Mouse (Mus musculus) urinary bladder, postnatal 25 days (tissue): Measurements from ENCODE around the gene Ccdc9.
"Not testable (repeated sequence)": the region's sequence is repeated elsewhere in the genome, so short reads cannot be mapped to it uniquely, and the experiment has no call there.

Experiments used
- DNase-seq: peaks from one replicate; pipeline ENCODE4 v3.0.0; 2022; ENCODE audit warnings: low spot score

The Ccdc9 gene

GRCm38 (mm10) chr7:16271139-16271538 lies 15.5 kb downstream of the Ccdc9 start:
- DNase-seq, result no peak

- DNase-seq, result not testable (repeated sequence)
Observed at GRCm38 (mm10) chr7:16266593-16266992, 20.0 kb downstream of the Ccdc9 start.

- DNase-seq, result no peak
Observed at GRCm38 (mm10) chr7:16265856-16266255, 20.7 kb downstream of the Ccdc9 start.

- no peak for DNase-seq
Observed at GRCm38 (mm10) chr7:16263843-16264242, 22.8 kb downstream of the Ccdc9 start.

GRCm38 (mm10) chr7:16263015-16263787 lies 23.4 kb downstream of the Ccdc9 start:
- DNase-seq, result peak; percentile 78

GRCm38 (mm10) chr7:16261097-16261496 lies 25.5 kb downstream of the Ccdc9 start:
- no peak for DNase-seq

GRCm38 (mm10) chr7:16259110-16259590 lies 27.4 kb downstream of the Ccdc9 start, which contains the start of gene C5ar1:
TSS of gene C5ar1 (minus strand) at chr7:16259540.
- DNase-seq, result no peak

- no peak for DNase-seq
Observed at GRCm38 (mm10) chr7:16257830-16258229, 28.8 kb downstream of the Ccdc9 start.

- not testable (repeated sequence) for DNase-seq
Observed at GRCm38 (mm10) chr7:16255963-16256362, 30.6 kb downstream of the Ccdc9 start.

GRCm38 (mm10) chr7:16254195-16254594 lies 32.4 kb downstream of the Ccdc9 start:
- no peak for DNase-seq

GRCm38 (mm10) chr7:16250687-16251086 lies 35.9 kb downstream of the Ccdc9 start:
- DNase-seq, result no peak

GRCm38 (mm10) chr7:16245958-16246357 lies 40.6 kb downstream of the Ccdc9 start:
- no peak for DNase-seq

- no peak for DNase-seq
Observed at GRCm38 (mm10) chr7:16244067-16244466, 42.5 kb downstream of the Ccdc9 start, which contains the start of gene C5ar2. TSS of gene C5ar2 (minus strand) at chr7:16244154.

GRCm38 (mm10) chr7:16242198-16242597 lies 44.4 kb downstream of the Ccdc9 start:
- no peak for DNase-seq

GRCm38 (mm10) chr7:16241787-16242186 lies 44.8 kb downstream of the Ccdc9 start:
- no peak for DNase-seq

GRCm38 (mm10) chr7:16240978-16241303 lies 45.7 kb downstream of the Ccdc9 start:
- DNase-seq, result no peak

GRCm38 (mm10) chr7:16240281-16240977 lies 46.2 kb downstream of the Ccdc9 start:
- no peak for DNase-seq

GRCm38 (mm10) chr7:16239554-16239997 lies 47.0 kb downstream of the Ccdc9 start:
- no peak for DNase-seq

GRCm38 (mm10) chr7:16229869-16230268 lies 56.7 kb downstream of the Ccdc9 start:
- DNase-seq, result no peak
